7 mouse cellular contexts compared by ENCODE assay signal in the genomic region with DNA sequence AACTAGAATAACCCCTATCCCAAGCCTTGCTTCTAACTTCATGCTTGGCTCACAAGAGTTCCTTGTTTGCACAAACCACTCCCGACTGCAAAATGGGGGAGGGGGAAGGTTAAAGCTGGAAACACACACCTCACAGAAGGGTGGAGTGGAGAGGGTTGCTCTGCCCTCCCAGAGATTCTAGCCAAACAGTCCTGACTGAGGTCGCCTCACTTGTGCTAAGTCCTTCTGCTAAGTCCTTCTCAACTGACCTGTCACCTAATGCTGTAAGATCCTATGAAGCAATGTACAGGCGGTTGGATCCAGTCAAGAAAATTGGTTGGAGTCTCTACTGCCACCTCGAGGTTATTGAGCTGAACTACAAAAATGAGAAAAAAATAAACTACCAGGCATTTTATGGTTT. TPM values are rescaled to one million over a fixed set of nuclear protein-coding genes. Genes with fewer than 3 reads are reported as not detected.
DNase-seq lines count a peak whose midpoint lies in the region; ATAC-seq and TF ChIP-seq lines count a peak whose summit lies in the region.

No protein-coding gene starts in this region.

- no peaks in the 10 kb centered on the region for H3K9me3 ChIP-seq in liver, embryonic 14.5 days (ENCODE audit: control insufficient read depth, low read length)
- H3K9me3 ChIP-seq in liver, embryonic 11.5 days (ENCODE audit: control insufficient read depth, low read length) = no peaks in the 10 kb centered on the region
- no peaks in the 10 kb centered on the region for H3K9me3 ChIP-seq in embryonic facial prominence, embryonic 13.5 days
- H3K9me3 ChIP-seq in stomach, postnatal 0 days (ENCODE audit: control insufficient read depth, low read length) = no peaks in the 10 kb centered on the region

- CTCF ChIA-PET in Patski (lab: Charles Lee) = interaction anchor here (0.6 to 2.5 kb wide), 14 partner anchors 8 to 412 kb away, joined by 3 to 21 read pairs (median 4); a partner anchor contains a TSS

- H3K27me3 ChIP-seq in liver, embryonic 14.5 days (ENCODE audit: control insufficient read depth, insufficient read depth, low read length) = no peaks in the 10 kb centered on the region; the same call in none of the 2 replicates
- no peaks in the 10 kb centered on the region for H3K27me3 ChIP-seq in liver, embryonic 11.5 days (replicated peaks; ENCODE audit: control insufficient read depth, insufficient read depth, low read length)
- no peaks in the 10 kb centered on the region for H3K27me3 ChIP-seq in Patski
- no peaks in the 10 kb centered on the region for H3K27me3 ChIP-seq in embryonic facial prominence, embryonic 13.5 days
- H3K27me3 ChIP-seq in stomach, postnatal 0 days (ENCODE audit: control insufficient read depth, insufficient read depth, low read length) = no peaks in the 10 kb centered on the region

- H3K4me1 ChIP-seq in liver, embryonic 14.5 days (replicated peaks; ENCODE audit: control insufficient read depth in 2 of 2, insufficient read depth in 2 of 2, low read length in 1 of 2) = peaks cover 5 to 16% of the 10 kb centered on the region in 2 experiments
- peaks cover 14% of the 10 kb centered on the region for H3K4me1 ChIP-seq in liver, embryonic 11.5 days (replicated peaks; ENCODE audit: control insufficient read depth, insufficient read depth, low read length)
- H3K4me1 ChIP-seq in embryonic facial prominence, embryonic 13.5 days = peaks cover 37% of the 10 kb centered on the region
- peaks cover 7% of the 10 kb centered on the region; the same call in 1 of the 2 replicates for H3K4me1 ChIP-seq in lung, adult 2 months (ENCODE audit: control insufficient read depth, insufficient read depth, low read length)
- H3K4me1 ChIP-seq in stomach, postnatal 0 days (replicated peaks; ENCODE audit: control insufficient read depth, insufficient read depth) = no peaks in the 10 kb centered on the region

- TF ChIP-seq POLR2A in lung, adult 2 months (IDR thresholded peaks at IDR 0.05; ENCODE audit: borderline replicate concordance, extremely low read depth, low read depth, low read length) = no peak

- no peak overlapping the region for H3K4me2 ChIP-seq in liver, embryonic 14.5 days (ENCODE audit: low read depth)
- H3K4me2 ChIP-seq in liver, embryonic 11.5 days = no peak overlapping the region
- no peak overlapping the region for H3K4me2 ChIP-seq in embryonic facial prominence, embryonic 13.5 days
- H3K4me2 ChIP-seq in stomach, postnatal 0 days (replicated peaks; ENCODE audit: low read depth) = no peak overlapping the region

- peak; percentile 75 for TF ChIP-seq CTCF in liver, embryonic 14.5 days (IDR thresholded peaks at IDR 0.05; ENCODE audit: low read depth)
- peak; percentile 61 for TF ChIP-seq CTCF in Patski (IDR thresholded peaks at IDR 0.05)
- TF ChIP-seq CTCF in lung, adult 2 months (IDR thresholded peaks at IDR 0.05; ENCODE audit: insufficient read depth, low read length) = no peak
- peak; percentile 82 for TF ChIP-seq CTCF in stomach, postnatal 0 days (IDR thresholded peaks at IDR 0.05; ENCODE audit: low read depth)

- ATAC-seq in liver, embryonic 14.5 days (ENCODE audit: insufficient read depth) = no peak
- ATAC-seq in liver, embryonic 11.5 days (replicated peaks; ENCODE audit: low FRiP score) = no peak
- ATAC-seq in Patski = no peak
- ATAC-seq in embryonic facial prominence, embryonic 13.5 days (ENCODE audit: insufficient number of reproducible peaks, insufficient read depth, low FRiP score, low TSS enrichment, low read depth) = no peak
- ATAC-seq in stomach, postnatal 0 days (ENCODE audit: low FRiP score, low TSS enrichment) = peak; percentile 97

- in situ Hi-C loops in Patski (cut with MboI; ENCODE audit: low pct_unique_long_range_greater_than_20kb) = loop anchor here (10.0 kb wide), 2 partner anchors 278 to 408 kb away; no protein-coding TSS in a partner anchor

- POLR2A ChIA-PET in Patski (lab: Charles Lee) = interaction anchor here (0.5 kb wide), 1 partner anchor 297 kb away, joined by 5 read pairs; no protein-coding TSS in a partner anchor

- TF ChIP-seq EP300 in liver, embryonic 14.5 days (IDR thresholded peaks at IDR 0.05; ENCODE audit: low read depth) = no peak
- no peak for TF ChIP-seq EP300 in stomach, postnatal 0 days (optimal IDR thresholded peaks at IDR 0.05)

- H3K9ac ChIP-seq in liver, embryonic 14.5 days (replicated peaks) = no peak overlapping the region
- no peak overlapping the region for H3K9ac ChIP-seq in liver, embryonic 11.5 days (ENCODE audit: low read depth, low read length)
- H3K9ac ChIP-seq in embryonic facial prominence, embryonic 13.5 days = no peak overlapping the region
- H3K9ac ChIP-seq in stomach, postnatal 0 days (ENCODE audit: low read length) = no peak overlapping the region

- no peak overlapping the region for H3K4me3 ChIP-seq in liver, embryonic 14.5 days (ENCODE audit: insufficient read depth in 1 of 2, low read depth in 2 of 2, low read length in 2 of 2)
- no peak overlapping the region for H3K4me3 ChIP-seq in liver, embryonic 11.5 days (ENCODE audit: low read depth, low read length)
- no peak overlapping the region for H3K4me3 ChIP-seq in embryonic facial prominence, embryonic 13.5 days
- H3K4me3 ChIP-seq in lung, adult 2 months (replicated peaks; ENCODE audit: extremely low read depth, low read depth, low read length) = no peak overlapping the region
- no peak overlapping the region for H3K4me3 ChIP-seq in stomach, postnatal 0 days (ENCODE audit: low read depth, low read length)

- peak in 2 of 3 experiments; percentile 41 to 47 for DNase-seq in liver, embryonic 14.5 days (ENCODE audit: low read depth in 3 of 3, low spot score in 3 of 3)
- no peak for DNase-seq in liver, embryonic 11.5 days (ENCODE audit: low spot score)
- no peak for DNase-seq in Patski (ENCODE audit: low read depth, low spot score)
- peak; percentile 41 for DNase-seq in lung, adult 2 months
- DNase-seq in stomach, postnatal 0 days (ENCODE audit: low spot score) = peak; percentile 81
- no peak for DNase-seq in cerebellum, adult 8-10 months

- H3K36me3 ChIP-seq in liver, embryonic 14.5 days (replicated peaks; ENCODE audit: control insufficient read depth, insufficient read depth, low read depth) = no peaks in the 10 kb centered on the region
- no peaks in the 10 kb centered on the region for H3K36me3 ChIP-seq in liver, embryonic 11.5 days (ENCODE audit: control insufficient read depth, insufficient read depth, low read length)
- H3K36me3 ChIP-seq in embryonic facial prominence, embryonic 13.5 days = no peaks in the 10 kb centered on the region
- no peaks in the 10 kb centered on the region for H3K36me3 ChIP-seq in stomach, postnatal 0 days (ENCODE audit: control insufficient read depth, insufficient read depth, low read length)

- no peak overlapping the region for H3K27ac ChIP-seq in liver, embryonic 14.5 days
- no peak overlapping the region for H3K27ac ChIP-seq in liver, embryonic 11.5 days (ENCODE audit: low read depth, low read length)
- 0 out of 2 replicates have a peak overlapping the region, but pooled peaks have one; percentile 23 for H3K27ac ChIP-seq in embryonic facial prominence, embryonic 13.5 days
- no peak overlapping the region for H3K27ac ChIP-seq in stomach, postnatal 0 days (replicated peaks)

- 3% methylated on average over 4 of the region's 4 CpGs for WGBS in liver, embryonic 14.5 days (ENCODE audit: insufficient replicate concordance)
- WGBS in liver, embryonic 11.5 days = 15% methylated on average over 4 of the region's 4 CpGs
- 10% methylated on average over 4 of the region's 4 CpGs for WGBS in embryonic facial prominence, embryonic 13.5 days
- 10% methylated on average over 4 of the region's 4 CpGs for WGBS in lung, adult 2 months
- 18% methylated on average over 4 of the region's 4 CpGs for WGBS in stomach, postnatal 0 days

RNA-seq across cellular contexts. Expression of a gene that starts 52.9 kb away (rescaled TPM):
- polyA plus RNA-seq in liver, embryonic 14.5 days (2012; rRNA removed) = 6.6 and 8.2 TPM in 2 replicates
- 3.2 and 3.3 TPM in 2 replicates for polyA plus RNA-seq in liver, embryonic 14.5 days (2014; fragmentation: Nextera tagmentation; extraction: Ambion mirVana)
- polyA plus RNA-seq in liver, embryonic 11.5 days (2014; fragmentation: Nextera tagmentation; extraction: Ambion mirVana) = 3.1 and 4.4 TPM in 2 replicates
- 21.6 TPM for polyA plus RNA-seq in Patski (2021)
- 47.1 and 58.1 TPM in 2 replicates for polyA plus RNA-seq in embryonic facial prominence, embryonic 13.5 days (2015; fragmentation: Nextera tagmentation; extraction: Ambion mirVana)
- 19.1 and 27.1 TPM in 2 replicates for polyA plus RNA-seq in lung, adult 2 months (2012; rRNA removed)
- 5.1 and 7.5 TPM in 2 replicates for polyA plus RNA-seq in stomach, postnatal 0 days (2015; fragmentation: Nextera tagmentation; extraction: Ambion mirVana)

Comparison
In these comparisons a context has a peak if more than half of its experiments do, and no peak if none do; other contexts are left out.
1. DNase-seq: peak in liver, embryonic 14.5 days (2 of 3), lung, adult 2 months (single experiment) and stomach, postnatal 0 days (single experiment); none in liver, embryonic 11.5 days (single experiment), Patski (single experiment) and cerebellum, adult 8-10 months (single experiment).